Mouse (Mus musculus): ENCODE data around the gene Nlrp4f.

DNA sequence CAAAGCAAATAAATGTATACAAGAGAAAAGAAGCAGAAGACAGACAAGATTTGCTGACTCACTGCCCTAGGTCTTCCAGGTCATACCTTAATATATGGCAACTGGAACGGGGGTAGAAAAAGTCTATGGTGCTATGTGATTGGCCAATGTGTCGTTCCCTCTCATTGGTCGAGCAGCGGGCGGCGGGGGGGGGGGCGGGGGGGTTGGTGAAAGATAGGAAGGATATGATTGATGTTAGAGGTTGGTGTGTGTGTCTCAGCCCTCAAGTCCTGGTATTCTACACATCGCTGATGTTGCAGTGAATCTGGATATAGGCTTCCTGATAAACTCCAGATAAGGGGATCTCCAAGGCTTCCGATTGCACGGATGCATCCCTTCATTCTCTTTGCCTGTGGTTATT is at the start of gene Nlrp4f:
- TF ChIP-seq CTCF (IDR thresholded peaks at IDR 0.05) (no peak), EP300 (IDR thresholded peaks at IDR 0.05) (no peak)

Data from lung, postnatal 0 days (tissue).